Mouse (Mus musculus) MEL (cell line): Measurements from ENCODE around the gene Cd276.

Experiments used
- CTCF ChIP-seq, 3 experiments: IDR thresholded peaks in 2 of 3; conservative IDR thresholded peaks in 1 of 3; 2 replicates each; pipeline ENCODE4 v1.5.1; 2011 to 2012; ENCODE audit warnings: low read length in 3 of 3, low read depth in 2 of 3, mild to moderate bottlenecking in 2 of 3, improper control_type of control experiment in 1 of 3, inconsistent platforms in 1 of 3, mixed read lengths in 1 of 3, moderate library complexity in 1 of 3; ENCODE audit not compliant: control insufficient read depth in 1 of 3, insufficient read depth in 1 of 3, poor library complexity in 1 of 3, severe bottlenecking in 1 of 3
- POLR2A ChIP-seq, 2 experiments: IDR thresholded peaks; 2 replicates each; pipeline ENCODE4 v1.6.1; 2011 to 2012; ENCODE audit warnings: low read length in 2 of 2, mild to moderate bottlenecking in 2 of 2, control low read depth in 1 of 2, improper control_type of control experiment in 1 of 2, low read depth in 1 of 2, moderate library complexity in 1 of 2; ENCODE audit not compliant: control insufficient read depth in 1 of 2, insufficient read depth in 1 of 2, poor library complexity in 1 of 2
- ZC3H11A ChIP-seq: IDR thresholded peaks from 2 replicates; pipeline ENCODE4 v1.6.1; 2012; ENCODE audit warnings: low read depth, mild to moderate bottlenecking, inconsistent platforms, low read length, improper control_type of control experiment

DNA sequence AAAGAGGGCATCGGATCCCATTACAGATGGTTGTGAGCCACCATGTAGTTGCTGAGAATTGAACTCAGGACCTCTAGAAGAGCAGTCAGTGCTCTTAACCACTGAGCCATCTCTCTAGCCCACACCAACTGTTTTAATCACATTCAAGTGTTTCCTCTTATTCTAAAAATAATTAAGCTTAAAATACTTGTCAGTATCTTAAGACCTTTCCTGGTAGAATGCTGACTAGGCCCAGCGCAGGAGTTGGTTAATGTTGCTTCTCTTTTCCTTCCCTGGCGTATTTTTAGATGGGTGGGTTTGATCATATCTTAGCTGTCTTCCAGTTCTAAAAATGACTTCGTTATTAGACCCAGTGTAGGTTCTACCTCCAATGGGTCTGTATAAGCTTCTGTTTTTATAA lies 33.4 kb upstream of the Cd276 start:
- TF ChIP-seq POLR2A (IDR thresholded peaks at IDR 0.05; ENCODE audit: control insufficient read depth in 1 of 2, insufficient read depth in 1 of 2, low read depth in 1 of 2, low read length in 2 of 2, poor library complexity in 1 of 2): no peak
- no peak for TF ChIP-seq CTCF (IDR thresholded peaks at IDR 0.05 in 2 of 3, conservative IDR thresholded peaks at IDR 0.05 in 1 of 3; ENCODE audit: control insufficient read depth in 1 of 3, insufficient read depth in 1 of 3, low read depth in 2 of 3, low read length in 3 of 3, poor library complexity in 1 of 3, severe bottlenecking in 1 of 3)
- TF ChIP-seq ZC3H11A: no peak
